Mouse (Mus musculus) brain, embryonic 18.5 days (tissue): ENCODE measurements at regions not wholly inside any gene's neighbourhood (a gene's known extent, or its start where the extent isn't known, plus 50 kb on each side); places are given as distances from the start of the nearest gene placed in this dataset.

Source experiments
- DNase-seq: peaks from one replicate; pipeline ENCODE4 v3.0.0-alpha.2; 2012; ENCODE audit warnings: low read depth, low spot score

GRCm38 (mm10) chr16:81774626-81775025 lies 574.1 kb downstream of the Ncam2 start:
- DNase-seq: no peak

- DNase-seq: no peak
These were observed 593.5 kb downstream of the Ncam2 start for GRCm38 (mm10) chr16:81793975-81794374.

- no peak for DNase-seq
These were observed 616.4 kb downstream of the Ncam2 start for GRCm38 (mm10) chr16:81816898-81817297.

GRCm38 (mm10) chr16:81838625-81839024 lies 638.1 kb downstream of the Ncam2 start:
- peak; percentile 8 for DNase-seq

- peak; percentile 24 for DNase-seq
These were observed 679.2 kb downstream of the Ncam2 start for GRCm38 (mm10) chr16:81879682-81880081.
